Mouse (Mus musculus) hindbrain, embryonic 10.5 days (tissue): ENCODE measurements at regions not wholly inside any gene's neighbourhood (a gene's known extent, or its start where the extent isn't known, plus 50 kb on each side); places are given as distances from the start of the nearest gene placed in this dataset.

Source experiments
- DNase-seq: peaks from one replicate; pipeline ENCODE4 v3.0.0-alpha.2; 2017; ENCODE audit warnings: low spot score
- H3K27ac ChIP-seq: fragments of 300-500 bp; sonication (generic); 2 replicates; pipeline ENCODE4 v1.5.1; 2016; ENCODE audit warnings: mild to moderate bottlenecking, moderate library complexity
- H3K27me3 ChIP-seq: fragments of 300-500 bp; sonication (generic); 2 replicates; pipeline ENCODE4 v1.6.1; 2016; ENCODE audit warnings: mild to moderate bottlenecking; ENCODE audit not compliant: poor library complexity, insufficient read depth, severe bottlenecking
- H3K36me3 ChIP-seq: fragments of 300-500 bp; sonication (generic); 2 replicates; pipeline ENCODE4 v1.6.1; 2016; ENCODE audit warnings: mild to moderate bottlenecking, moderate library complexity
- H3K4me1 ChIP-seq: fragments of 300-500 bp; sonication (generic); replicated peaks from 2 replicates; pipeline ENCODE4 v1.6.1; 2016; ENCODE audit warnings: mild to moderate bottlenecking
- H3K4me3 ChIP-seq: fragments of 300-500 bp; sonication (generic); 2 replicates; pipeline ENCODE4 v1.5.1; 2016; ENCODE audit warnings: mild to moderate bottlenecking, moderate library complexity
- H3K9me3 ChIP-seq: fragments of 300-500 bp; sonication (generic); 2 replicates; pipeline ENCODE4 v1.6.1; 2016; ENCODE audit warnings: mild to moderate bottlenecking, moderate library complexity
- WGBS: fragments of 180-500 bp; shearing (Covaris S2); methylation state at CpG from one replicate; pipeline ENCODE4 v1.1.7; 2016; 5-methylcytosine and 5-hydroxymethylcytosine counted together

DNA sequence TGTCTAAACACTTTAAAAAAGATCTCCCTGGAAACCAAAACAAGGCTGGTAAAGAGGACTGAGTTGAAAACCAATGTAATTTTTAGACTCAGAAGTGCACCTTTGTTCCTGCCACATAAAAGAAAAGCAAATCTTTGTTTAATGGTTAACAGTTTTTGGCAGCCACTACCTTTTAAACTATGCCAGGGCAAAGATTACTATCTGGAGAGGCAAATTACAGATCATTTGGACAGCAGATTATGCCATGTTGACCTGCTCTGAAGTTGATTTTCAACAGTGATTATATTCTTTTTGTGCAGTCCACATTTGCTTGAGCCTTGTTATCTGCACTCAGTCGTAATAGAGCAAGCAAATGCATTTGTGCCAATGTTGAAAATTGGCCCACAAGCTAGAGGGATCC, 76.4 kb upstream of the Mid1 start:
- no peaks in the 10 kb centered on the region for H3K9me3 ChIP-seq
- H3K36me3 ChIP-seq: no peaks in the 10 kb centered on the region
- no peak overlapping the region for H3K4me3 ChIP-seq
- WGBS: 88% methylated on average over 1 of the region's 1 CpGs
- peaks cover 59% of the 10 kb centered on the region for H3K27me3 ChIP-seq
- H3K27ac ChIP-seq: no peak overlapping the region
- DNase-seq: no peak
- no peaks in the 10 kb centered on the region for H3K4me1 ChIP-seq
